Mouse (Mus musculus) layer of hippocampus, adult 9-10 months (tissue): ENCODE results near the gene Rreb1.
"Not testable (repeated sequence)": the region's sequence is repeated elsewhere in the genome, so short reads cannot be mapped to it uniquely, and the experiment has no call there.

Source experiments
- DNase-seq: peaks from one replicate; pipeline ENCODE4 v3.0.0; 2022; ENCODE audit warnings: low spot score

Rreb1 gene

DNA sequence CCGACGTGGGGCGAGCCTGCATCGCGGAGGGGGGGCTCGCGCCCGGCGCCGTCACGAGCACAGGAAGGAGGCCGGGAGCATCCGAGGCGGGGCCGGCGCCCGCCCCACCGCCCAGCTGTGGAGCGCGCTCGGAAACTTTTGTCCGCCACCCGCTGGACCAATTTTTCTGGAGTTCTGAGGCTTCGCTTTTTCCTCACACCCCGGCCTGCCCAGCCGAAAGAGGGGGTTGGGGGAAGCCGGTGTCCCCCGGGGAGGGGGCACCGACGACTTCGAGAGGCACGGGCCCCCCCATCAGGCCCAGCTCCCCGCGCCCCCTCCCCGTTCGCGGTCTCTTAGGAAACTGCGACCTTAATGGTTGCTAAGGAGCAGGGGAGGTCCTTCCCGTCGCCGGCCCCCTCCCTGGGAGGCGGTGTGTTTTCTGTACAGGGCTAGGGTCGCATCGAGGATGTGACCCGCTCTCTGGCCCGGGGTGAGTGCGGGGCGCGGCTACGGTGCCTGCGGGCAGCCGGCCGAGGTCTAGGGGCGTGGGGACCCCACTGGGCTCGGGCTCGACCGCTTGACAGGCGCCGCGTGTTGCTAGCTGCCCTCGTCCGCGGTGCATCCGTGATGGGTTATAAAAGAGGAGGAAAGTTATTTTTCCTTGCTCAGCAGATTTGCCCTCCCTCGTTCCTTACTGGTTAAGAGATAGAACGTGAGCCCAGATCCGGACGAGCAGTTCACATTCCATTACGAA is 49.2 kb downstream of the Rreb1 start:
- no peak for DNase-seq

DNA sequence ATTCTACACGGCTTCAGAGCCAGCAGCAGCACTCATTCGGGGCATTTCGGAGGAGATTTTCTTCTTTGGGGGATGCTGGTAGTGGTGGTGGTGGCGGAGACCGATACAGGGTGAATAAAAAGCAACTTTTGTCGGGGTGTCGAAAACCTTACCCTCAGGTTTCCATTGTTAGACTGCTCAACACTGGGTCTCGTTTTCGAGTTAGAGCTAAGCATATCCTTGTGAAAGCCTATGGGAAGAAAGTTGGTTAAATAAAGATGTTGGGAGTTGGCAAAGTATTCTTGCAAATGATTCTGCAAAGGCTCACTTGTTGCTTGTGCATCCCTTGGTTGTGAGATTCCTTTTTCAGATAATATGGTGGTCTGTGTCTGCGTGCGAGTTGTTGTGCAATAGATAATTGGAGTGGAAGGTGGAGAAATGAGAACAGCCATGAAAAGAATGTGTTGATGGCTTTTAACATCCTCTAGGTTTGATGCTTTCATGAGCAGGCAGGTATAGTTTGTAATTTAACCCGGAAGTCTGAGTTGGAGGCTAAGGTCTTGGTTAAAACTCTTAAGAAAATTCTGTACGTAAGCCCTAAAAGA is 49.9 kb downstream of the Rreb1 start:
- no peak for DNase-seq

DNA sequence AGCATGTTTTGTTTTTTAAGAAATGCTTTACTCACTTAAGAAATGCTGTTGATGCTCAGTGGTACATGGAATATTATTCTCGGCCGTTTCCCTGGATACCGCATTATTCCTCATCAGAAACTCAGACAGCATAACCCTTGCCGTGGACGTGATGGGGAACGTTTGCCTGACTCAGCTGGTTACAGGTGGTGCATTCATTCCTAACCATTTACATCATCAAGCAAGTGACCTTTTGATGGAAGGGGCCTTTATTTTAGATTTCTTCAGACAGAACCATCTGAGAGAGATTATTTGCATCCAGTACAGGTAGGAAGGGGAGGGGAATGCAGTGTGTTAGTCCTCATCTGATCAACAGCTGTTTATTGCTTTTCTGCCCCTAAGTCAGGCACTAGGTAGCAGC is 50.7 kb downstream of the Rreb1 start:
- DNase-seq: no peak

DNA sequence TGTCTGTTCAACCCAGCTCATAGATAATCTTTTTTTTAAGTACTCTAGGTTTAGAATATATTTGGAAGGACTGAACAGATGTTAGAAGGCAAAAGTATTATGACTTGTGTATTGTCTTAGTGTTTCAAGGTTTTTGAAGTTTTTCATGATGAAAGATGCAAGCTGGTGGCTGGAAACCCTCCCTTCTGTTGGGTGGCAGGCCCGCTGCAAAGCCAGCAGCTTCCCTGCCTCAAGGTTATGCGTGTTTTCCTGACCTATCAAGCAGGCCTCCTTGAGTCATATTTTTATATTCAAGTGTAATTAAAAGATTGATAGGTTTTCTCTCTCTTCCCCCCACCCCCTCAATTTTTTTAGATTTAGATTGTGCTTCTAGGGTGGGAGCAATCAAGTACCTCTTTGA is 52.1 kb downstream of the Rreb1 start:
- no peak for DNase-seq

DNA sequence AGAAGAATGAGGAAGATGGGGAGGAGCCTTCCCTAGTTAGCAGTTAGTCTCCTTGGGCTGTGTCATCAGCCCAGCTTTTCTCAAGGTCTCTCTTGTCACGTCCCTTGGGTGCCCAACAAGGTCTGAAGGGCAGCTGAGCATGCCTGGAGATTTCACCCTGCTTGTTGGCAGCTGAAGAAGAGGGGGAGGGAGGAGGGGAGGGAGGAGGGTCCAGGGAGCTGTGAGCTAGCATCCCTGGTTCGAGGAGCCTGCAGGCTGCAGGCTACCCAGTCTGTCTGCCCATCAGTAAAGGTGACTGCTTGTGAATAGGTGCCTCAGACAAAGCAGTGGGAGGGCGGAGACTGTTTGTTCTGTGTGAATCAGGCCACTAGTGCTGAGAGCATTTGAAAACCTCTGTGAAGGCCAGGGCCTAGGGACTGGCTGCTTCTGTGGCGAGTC is 52.7 kb downstream of the Rreb1 start:
- DNase-seq: no peak

DNA sequence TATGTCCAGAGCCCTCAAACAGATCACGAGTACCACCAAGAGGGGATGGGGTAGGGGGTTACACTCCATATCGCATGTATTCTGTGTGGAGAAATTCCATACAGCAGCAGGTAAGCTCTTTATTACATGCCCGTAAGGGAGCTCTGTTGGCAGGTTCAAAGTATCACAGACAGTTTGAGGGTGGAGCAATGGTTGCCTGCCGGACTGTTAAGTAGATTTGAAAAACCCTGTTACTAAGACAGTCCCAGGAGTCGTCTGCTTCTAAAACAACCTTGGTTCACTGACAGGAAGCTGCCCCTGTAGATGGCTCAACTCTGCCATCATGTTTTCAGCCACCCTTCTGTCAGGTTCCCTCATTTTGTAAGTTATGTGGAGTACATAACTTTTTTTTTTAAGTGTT is 54.3 kb downstream of the Rreb1 start:
- no peak for DNase-seq

DNA sequence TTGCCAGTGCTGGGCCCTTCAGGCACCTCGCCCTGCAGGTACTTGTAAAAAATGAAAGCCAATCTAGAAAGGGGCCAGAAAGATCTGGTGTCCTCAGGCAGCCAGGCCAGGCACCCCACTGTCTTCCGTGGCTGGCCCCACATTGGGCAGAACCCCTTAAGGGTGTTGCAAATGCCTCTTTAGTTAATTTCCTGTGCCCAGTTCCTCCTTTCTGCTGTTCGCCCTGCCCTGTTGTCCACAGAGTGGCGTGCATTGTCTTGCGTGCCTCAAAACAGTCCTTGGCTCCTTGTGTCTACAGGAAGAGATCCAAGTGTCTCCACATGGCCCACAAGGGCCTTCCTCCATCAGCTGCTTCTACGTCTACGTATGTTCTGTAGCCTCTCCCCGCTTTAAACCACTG is 55.3 kb downstream of the Rreb1 start:
- no peak for DNase-seq

DNA sequence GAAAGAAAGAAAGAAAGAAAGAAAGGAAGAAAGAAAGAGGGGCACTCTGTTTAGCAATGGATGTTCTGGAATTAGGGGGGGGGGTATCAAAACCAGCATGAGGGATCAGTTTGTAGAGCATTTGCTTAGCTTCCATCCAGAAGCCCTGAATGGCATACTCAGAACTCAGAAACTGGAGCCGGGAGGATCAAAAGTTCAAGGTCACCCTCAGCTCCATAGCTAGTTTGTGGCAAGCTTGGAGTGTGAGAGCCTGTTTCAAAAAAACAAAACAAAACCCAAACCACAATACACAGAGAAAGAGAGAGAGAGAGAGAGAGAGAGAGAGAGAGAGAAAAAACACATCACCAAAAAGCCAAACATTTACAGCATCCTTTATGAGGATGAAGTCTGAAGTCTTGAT is 57.1 kb downstream of the Rreb1 start:
- DNase-seq: no peak

DNA sequence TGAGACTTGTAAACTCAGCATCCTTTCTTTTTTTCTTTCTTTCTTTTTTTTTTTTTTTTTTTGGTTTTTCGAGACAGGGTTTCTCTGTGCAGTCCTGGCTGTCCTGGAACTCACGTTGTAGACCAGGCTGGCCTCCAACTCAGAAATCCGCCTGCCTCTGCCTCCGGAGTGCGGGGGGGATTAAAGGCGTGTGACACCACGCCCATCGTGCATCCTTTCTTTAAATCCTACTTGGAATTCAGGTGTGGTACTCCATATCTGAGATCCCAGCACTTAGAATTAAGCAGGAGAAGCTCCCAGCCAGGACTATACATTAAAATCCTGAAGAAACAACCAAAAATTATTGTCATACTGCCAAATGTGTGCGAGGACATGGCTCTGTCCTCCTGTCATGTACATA is 57.6 kb downstream of the Rreb1 start:
- DNase-seq: not testable (repeated sequence)

DNA sequence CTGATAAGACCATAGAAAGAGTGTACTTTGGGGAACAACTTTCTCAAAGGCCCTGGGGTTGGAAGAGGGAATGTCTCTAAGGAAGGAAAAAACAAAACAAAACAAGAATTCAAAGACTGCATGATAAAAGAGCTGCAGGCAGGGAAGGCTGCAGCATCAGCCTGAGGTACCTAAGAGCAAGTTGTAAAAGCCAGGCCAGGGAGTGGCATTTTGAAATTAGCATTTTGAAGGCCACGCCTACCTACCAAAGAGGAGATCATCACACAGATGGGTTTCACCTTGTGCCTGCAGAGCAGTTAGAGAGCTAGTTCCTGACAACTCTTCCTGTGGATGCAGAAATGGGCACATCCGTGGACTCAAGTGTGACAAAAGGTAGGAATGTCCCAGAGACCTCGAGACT is 59.2 kb downstream of the Rreb1 start:
- DNase-seq: no peak

DNA sequence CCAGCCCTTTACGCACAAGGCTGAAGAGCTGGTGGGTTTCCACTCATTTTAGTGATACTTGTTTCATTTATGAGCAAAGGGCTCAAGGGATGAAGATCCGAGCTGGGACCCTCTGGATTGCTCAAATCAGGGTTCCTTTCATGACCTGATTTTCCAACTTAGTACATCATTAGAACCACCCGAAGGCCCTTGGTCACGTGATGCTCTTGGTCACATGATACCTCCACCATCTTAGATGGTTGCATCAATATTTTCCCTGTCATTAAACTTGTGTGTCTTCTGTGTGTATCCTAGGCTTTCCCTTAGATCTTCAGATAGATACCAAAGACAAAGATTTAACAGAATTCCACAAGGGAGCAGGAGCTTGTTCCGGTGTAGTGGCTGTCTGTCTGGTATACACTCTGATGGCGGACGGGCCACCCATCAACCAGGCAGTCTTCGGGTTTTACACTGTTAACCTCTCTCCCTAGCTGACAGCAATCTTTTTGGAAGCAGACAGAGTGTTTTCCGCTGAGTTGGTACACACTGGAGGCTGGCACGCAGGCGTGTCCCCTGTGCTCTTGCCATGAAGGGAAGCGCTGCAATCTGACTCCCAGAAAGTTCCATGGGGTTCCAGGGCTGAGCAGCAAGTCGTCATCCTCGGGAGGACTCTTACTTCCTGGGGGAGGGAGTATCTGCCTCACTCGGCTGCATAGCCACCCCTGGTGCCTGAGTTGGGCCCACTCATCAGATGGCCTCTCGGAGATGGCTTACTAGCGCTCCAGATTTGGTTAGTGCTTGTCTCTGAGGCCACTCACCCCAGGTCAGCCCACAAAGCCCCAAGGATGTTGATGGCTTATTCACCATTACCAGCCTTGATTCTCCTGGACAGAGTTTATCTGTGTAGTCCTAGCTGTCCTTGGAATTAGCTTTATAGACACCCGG is 60.3 kb downstream of the Rreb1 start:
- DNase-seq: no peak

DNA sequence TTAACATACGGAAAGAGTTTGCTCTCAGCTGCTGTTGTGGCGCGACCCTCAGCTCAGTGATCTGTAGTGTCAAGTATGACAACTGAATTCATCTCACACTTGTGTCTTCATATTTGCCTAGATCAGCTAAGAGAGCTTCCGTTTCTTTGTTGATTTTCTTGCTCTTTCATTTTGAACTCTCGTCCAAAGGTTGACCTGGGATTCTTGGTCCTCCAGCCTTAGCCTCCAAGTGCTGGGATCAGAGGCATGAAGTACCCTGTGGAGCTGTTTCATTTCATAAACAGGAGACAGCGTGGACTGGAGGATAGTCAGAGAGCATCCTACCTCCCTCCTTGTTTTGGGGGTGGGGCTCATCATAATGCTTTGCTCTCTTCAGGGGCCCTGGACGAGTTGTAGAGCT is 65.0 kb downstream of the Rreb1 start:
- DNase-seq: no peak

DNA sequence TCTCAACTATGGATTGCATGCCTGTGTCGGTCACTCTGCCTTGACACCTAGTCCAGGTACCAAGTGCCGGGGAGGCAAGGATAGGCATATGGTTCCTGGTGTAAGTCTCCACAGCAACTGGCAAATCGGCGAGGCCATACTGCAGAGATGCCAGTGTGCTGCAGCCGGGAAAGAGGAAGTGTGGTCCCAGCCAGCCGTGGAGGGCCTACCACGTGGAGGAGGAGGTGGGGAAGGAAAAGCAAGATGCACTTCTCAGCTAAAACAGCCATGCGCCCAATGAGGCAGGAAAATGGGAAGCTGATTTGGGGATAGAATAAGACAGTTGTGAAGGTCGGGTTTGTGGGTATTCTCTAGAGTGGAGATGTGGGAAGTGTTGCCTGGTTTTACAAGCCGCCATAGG is 65.6 kb downstream of the Rreb1 start:
- no peak for DNase-seq

DNA sequence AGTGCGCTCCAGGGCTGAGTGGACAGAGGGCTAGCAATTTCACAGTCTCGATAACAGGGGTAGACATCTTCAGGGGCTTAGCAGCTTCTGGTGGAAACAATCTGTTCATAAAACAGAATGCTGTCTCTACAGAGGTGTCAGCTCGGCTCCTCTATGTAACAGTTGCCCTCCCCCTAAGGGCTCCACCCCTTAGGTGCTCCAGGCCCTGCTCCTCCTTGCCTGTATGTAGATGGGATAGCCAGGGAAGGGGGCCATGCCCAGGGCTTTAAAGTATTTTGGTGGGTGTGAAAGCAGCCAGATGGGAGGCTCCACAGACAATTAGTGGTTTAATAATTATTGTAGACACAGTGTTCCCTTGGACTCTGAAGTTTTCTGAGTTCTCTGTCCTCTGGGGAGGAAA is 67.0 kb downstream of the Rreb1 start:
- DNase-seq: no peak

DNA sequence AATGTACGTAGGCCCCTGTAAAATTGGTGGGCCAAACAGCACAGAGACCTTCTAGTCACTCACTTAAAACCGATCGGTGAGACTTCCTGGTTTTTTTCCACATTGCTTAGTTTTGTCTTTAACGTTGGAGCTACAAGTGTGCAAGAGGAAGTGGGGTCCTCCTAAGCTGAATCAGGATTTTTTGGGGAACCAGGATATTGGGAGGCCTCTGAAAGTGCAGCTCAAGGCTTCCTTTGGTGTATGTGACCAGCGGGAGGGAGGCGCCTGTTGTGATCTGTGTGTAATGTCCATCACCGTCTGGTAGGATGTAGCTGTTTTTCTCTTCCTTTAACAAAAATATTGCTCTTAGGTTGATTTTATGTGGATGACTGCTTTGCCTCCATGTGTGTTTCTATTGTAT is 67.4 kb downstream of the Rreb1 start:
- no peak for DNase-seq

DNA sequence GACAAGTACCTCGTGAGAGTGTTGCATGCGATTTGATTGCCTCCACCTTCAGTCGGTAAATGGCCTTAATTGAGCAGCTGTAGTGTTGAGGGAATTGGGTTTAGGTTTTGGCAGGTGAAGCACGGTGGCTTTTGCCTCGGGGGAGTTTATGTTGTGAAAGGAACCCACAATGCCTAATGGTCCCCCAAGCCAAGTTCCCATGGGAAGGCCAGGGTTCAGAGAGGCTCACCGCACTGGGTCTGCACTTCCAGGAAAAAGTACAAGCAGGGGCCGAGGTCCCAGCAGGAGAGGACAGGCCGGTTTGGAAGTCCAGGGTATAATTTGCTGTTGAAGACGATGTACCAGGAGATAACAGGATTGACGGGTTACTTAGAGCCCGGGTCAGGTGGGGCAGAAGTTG is 68.3 kb downstream of the Rreb1 start:
- no peak for DNase-seq

DNA sequence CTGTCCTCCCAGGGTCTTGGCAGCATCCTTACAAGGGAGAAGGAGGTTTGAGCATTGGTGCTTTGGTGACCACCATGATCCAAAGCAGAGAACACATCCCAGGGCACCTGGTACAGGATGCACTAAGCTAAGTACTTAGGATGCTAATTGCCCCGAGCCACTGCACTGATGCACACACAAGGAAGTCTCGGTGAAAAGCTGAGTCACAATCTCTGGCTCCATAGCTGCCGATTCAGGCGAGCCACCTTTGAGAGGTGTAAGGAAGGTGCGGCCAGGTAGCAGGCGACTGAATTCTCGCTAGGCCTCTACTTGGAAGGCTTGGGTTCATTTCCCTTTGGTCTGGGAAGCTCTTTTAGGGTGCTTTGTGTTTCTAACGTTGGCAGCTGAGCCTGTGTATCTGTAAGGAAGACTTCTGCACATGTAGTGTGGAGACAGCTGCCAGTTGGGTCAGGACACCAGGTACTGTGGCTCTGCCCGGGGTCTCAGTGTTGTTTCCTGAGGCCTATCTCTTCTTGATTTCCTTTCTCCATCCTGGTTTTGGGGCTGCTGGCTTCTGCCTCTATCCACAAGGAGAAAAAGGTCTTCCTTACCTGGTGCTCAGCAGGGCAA is 68.9 kb downstream of the Rreb1 start:
- DNase-seq: no peak

DNA sequence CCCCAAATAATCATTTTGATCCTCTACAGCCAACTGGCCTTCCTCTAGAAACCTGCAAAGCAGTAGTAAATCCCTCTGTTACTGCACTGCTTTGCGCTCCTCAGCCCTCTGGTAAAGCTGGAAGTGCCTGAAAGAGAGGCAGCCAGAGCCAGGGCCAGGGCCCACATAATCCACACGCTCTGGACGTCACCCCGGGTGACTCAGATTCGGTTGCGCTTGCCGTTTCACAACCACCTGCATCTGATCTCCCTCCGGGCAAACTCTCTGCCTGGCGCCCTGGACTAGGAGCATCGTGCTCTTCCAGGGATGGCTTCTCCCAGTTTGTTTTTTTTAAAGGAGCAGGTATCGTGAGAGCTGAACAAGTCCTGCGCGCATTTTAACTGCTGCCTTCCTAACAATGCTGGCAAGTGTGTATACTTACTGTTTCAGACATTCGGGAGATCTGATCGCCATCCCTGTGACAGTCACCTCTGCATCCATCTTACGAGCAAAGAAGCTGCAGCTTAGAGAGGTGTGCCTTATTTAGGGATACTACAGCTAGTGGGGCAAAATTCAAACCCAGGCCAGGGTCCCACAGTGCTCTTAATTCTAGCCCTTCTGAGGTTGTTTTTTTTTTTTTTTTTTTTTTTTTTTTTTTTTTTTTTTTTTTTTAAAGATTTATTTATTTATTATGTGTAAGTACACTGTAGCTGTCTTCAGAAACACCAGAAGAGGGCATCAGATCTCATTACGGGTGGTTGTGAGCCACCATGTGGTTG is 69.6 kb downstream of the Rreb1 start:
- no peak for DNase-seq

DNA sequence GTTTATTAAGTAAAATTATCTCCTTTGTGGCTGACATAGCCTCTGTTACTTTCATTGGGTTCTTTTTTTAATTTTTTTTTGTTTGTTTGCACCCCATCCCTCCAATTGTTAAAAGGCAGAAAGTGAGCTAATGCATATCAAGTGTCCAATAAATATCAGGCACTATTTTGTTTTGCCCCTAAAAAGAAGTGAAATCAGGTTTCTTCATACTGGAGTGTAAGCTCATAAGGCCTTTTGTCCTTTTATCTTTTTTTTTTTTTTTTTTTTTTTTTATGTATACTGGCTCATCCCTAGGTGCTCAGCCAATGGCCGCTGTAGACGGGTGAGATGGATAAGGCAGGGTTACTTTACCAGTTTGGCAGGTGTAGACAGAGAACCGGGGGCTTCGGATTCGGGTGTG is 70.2 kb downstream of the Rreb1 start:
- DNase-seq: no peak

DNA sequence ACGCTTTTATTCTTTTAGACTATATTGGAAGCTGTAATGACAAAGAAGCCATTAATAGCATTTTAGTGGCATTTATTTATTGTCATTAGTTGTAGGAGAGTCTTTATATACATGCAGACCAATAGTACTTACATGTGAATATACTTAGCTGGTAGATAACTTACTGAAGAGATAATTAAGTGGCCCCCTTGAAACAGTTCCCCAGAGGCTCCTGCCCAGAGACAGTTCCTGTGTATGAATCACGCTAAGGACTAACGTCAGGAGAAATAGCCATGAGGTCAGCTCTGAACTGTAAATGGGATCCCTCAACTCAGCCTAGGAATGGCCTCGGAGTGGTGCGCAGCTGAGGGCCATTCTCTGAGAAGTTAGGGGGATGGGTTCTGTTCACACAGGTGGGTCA is 73.4 kb downstream of the Rreb1 start:
- no peak for DNase-seq

DNA sequence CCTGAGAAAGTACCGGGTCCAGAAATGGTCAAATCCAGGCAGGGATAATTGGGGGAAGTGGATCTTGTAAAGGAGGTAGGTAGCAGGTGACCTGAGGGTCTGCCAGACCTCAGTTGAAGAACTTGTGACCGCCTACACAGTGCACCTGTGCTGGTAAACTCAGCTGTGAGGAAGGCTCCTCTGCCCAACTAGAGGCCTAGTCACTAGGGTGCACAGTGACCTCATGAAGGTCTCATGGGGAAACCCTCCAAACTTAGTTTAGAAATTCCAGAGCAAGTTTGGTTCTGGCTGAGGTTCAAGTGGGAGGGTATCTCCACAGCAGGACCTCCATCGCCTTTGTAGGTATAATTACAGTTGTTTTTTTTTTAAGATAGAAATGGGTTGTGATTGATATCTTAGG is 74.7 kb downstream of the Rreb1 start:
- DNase-seq: no peak

DNA sequence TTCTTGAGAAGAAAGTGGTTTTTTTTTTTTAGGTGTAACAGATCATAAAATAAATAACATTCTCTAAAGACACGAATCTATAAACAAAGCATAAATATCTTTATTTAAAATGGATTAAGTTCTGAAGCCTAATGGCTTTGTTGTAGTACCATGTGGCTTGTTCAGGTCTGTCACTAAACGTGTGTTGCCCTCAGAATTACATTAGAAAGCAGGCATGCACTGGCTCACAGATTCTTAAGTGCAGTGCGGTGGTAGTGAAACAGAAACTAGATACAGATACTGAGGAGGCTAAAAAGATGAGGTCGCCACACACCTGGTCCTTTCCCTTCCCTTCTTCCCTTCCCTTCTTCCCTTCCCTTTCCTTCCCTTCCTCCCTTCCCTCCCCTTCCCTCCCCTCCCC is 75.2 kb downstream of the Rreb1 start:
- DNase-seq: no peak
